Mouse (Mus musculus) neural tube, embryonic 14.5 days (tissue): ENCODE measurements around the gene Cep170b. TPM values are rescaled to one million over a fixed set of nuclear protein-coding genes. Genes with fewer than 3 reads are reported as not detected.
A peak's percentile ranks its signal among the peaks of the same experiment; 100 is the strongest.

Source experiments
- ATAC-seq: fragments of 200-750 bp; cut with Nextera tagmentation; 2 replicates; pipeline ENCODE4 v1.8.0; 2017; ENCODE audit warnings: low read depth, mild to moderate bottlenecking, moderate TSS enrichment, moderate library complexity
- H3K27ac ChIP-seq: fragments of 300-500 bp; sonication (generic); 2 replicates; pipeline ENCODE4 v1.5.1; 2014; ENCODE audit warnings: low read depth, mild to moderate bottlenecking, control low read depth, low read length, moderate library complexity, mixed read lengths
- H3K27me3 ChIP-seq: fragments of 300-500 bp; sonication (generic); 2 replicates; pipeline ENCODE4 v1.6.1; 2014; ENCODE audit warnings: low read length; ENCODE audit not compliant: control insufficient read depth, insufficient read depth
- H3K36me3 ChIP-seq: fragments of 300-500 bp; sonication (generic); 2 replicates; pipeline ENCODE4 v1.6.1; 2014; ENCODE audit warnings: low read length, mixed read lengths; ENCODE audit not compliant: control insufficient read depth, insufficient read depth
- H3K4me1 ChIP-seq: fragments of 300-500 bp; sonication (generic); 2 replicates; pipeline ENCODE4 v1.6.1; 2014; ENCODE audit warnings: low read length; ENCODE audit not compliant: control insufficient read depth, insufficient read depth
- H3K4me2 ChIP-seq: fragments of 300-500 bp; sonication (generic); 2 replicates; pipeline ENCODE4 v1.6.1; 2014; ENCODE audit warnings: mild to moderate bottlenecking, low read depth, low read length, control low read depth
- H3K4me3 ChIP-seq: fragments of 300-500 bp; sonication (generic); 2 replicates; pipeline ENCODE4 v1.5.1; 2014; ENCODE audit warnings: low read depth, low read length, control low read depth, mixed read lengths
- H3K9ac ChIP-seq: fragments of 300-500 bp; sonication (generic); replicated peaks from 2 replicates; pipeline ENCODE4 v1.6.1; 2014; ENCODE audit warnings: low read depth, mild to moderate bottlenecking, control low read depth, low read length, mixed read lengths
- H3K9me3 ChIP-seq: fragments of 300-500 bp; sonication (generic); 2 replicates; pipeline ENCODE4 v1.6.1; 2016; ENCODE audit warnings: low read length; ENCODE audit not compliant: control insufficient read depth
- WGBS: fragments of 180-500 bp; shearing (Covaris S2); extraction: QIAGEN DNeasy Blood & Tissue Kit; methylation state at CpG from one replicate; pipeline ENCODE4 v1.1.7; 2014; 5-methylcytosine and 5-hydroxymethylcytosine counted together
- polyA plus RNA-seq: library from polyadenylated mRNA; unstranded; fragments of >200 nt; fragmentation: Nextera tagmentation; extraction: Ambion mirVana; gene quantifications from 2 replicates; pipeline ENCODE4 v1.2.1, GENCODE M21; 2014

Gene Cep170b
- polyA plus RNA-seq, 1 experiment from 2014 or later = 36.1 TPM

DNA sequence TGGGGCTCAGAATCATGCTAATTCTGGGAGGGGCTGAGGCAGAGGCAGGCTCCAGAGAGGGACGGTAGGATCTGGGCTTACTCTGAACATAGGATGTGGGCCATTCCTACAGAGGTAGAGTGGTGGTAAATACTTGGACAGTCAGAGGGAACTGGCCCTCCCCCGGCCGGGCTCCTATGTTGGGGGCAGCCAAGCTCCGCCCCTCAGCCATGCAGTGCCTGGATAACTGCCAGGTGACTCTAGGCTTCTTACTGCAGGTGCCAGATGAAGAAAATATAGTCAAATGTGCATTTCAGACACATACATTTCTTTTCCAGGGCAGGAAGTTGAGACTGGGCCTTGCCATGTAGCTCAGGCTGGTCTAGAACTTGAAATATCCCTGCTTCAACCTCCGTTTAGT lies 43.2 kb upstream of the Cep170b start:
- ATAC-seq = no peak
- WGBS = 55% methylated on average over 5 of the region's 5 CpGs
- H3K27me3 ChIP-seq = peaks cover 18% of the 10 kb centered on the region
- peaks cover 30% of the 10 kb centered on the region for H3K4me1 ChIP-seq
- no peak overlapping the region for H3K9ac ChIP-seq
- no peak overlapping the region for H3K27ac ChIP-seq
- H3K4me3 ChIP-seq = no peak overlapping the region
- H3K9me3 ChIP-seq = no peaks in the 10 kb centered on the region
- no peak overlapping the region for H3K4me2 ChIP-seq
- H3K36me3 ChIP-seq = no peaks in the 10 kb centered on the region

DNA sequence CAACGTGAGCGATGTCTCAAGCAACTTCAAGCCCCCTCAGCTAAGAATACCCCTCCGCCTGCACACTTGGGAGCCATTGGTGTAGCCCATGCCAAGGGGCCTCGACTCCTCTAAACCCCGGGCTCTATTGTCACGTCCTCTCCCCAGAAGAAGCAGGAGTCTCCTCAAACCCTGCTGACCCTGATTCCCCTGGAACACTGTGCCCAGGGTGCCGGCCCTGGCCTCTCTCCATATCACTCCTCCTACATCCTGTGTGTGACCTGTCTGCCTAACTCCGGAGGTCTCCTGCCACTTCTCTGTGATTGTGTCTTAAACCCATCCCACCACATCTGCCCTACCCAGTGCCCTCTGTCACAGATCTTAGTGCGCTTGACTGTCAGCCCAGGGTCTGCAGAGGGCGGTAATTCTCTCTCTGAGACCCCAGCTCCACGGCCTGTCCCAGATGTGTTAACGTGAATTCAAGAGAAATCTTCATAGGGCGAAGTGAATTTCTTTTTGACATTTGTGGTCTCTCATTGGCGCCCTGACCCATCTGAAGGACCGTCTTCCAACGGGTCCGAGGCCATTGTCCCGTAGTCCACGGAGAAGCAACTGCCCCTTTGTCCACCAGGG lies 42.2 kb upstream of the Cep170b start:
- peaks cover 20% of the 10 kb centered on the region; the same call in 1 of the 2 replicates for H3K4me1 ChIP-seq
- peak overlapping the region; percentile 48 for H3K9ac ChIP-seq
- no peak overlapping the region for H3K27ac ChIP-seq
- no peak for ATAC-seq
- 17% methylated on average over 19 of the region's 19 CpGs for WGBS
- H3K27me3 ChIP-seq = peaks cover 18% of the 10 kb centered on the region
- peak overlapping the region; percentile 47 for H3K4me3 ChIP-seq
- H3K36me3 ChIP-seq = no peaks in the 10 kb centered on the region
- H3K9me3 ChIP-seq = no peaks in the 10 kb centered on the region
- H3K4me2 ChIP-seq = peak overlapping the region; percentile 94

DNA sequence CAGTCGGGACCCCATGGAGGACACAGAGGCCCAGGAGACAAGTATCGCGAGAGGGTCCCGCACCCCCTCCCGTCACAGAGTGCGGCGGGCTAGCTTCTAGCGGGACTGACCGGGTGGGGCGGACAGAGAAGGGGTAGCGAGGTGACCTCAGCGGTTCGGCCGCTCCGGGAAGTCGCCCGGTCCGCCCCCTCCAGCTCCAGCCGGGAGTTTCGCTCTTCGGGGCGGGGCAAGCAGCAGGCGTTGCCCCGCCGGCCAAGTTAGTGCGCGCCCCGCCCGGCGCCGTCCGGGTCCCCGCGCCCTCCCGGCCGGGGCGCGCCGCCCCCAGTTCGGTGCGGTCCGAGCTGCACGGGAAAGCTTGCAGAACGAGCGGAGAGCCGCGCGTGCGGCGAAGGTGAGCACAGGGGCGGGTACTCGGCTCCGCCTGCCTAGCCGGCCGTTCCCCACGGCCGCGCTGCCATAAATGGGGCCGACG lies 41.7 kb upstream of the Cep170b start, which contains the start of gene Zbtb42:
Zbtb42 (plus strand) TSS at position 274 of the 472 bp plus-strand sequence.
- Histone ChIP-seq H3K27me3 (peaks cover 18% of the 10 kb centered on the region), H3K27ac (no peak within 1 kb of the TSS), H3K9ac (peak within 1 kb of the TSS; percentile 48), H3K36me3 (no peaks in the 10 kb centered on the region), H3K9me3 (no peaks in the 10 kb centered on the region), H3K4me1 (peaks cover 19% of the 10 kb centered on the region; the same call in 1 of the 2 replicates), H3K4me2 (peak within 1 kb of the TSS; percentile 94), H3K4me3 (peak within 1 kb of the TSS; percentile 47)
- ATAC-seq = no peak
- 0% methylated on average over 57 of the region's 60 CpGs for WGBS

DNA sequence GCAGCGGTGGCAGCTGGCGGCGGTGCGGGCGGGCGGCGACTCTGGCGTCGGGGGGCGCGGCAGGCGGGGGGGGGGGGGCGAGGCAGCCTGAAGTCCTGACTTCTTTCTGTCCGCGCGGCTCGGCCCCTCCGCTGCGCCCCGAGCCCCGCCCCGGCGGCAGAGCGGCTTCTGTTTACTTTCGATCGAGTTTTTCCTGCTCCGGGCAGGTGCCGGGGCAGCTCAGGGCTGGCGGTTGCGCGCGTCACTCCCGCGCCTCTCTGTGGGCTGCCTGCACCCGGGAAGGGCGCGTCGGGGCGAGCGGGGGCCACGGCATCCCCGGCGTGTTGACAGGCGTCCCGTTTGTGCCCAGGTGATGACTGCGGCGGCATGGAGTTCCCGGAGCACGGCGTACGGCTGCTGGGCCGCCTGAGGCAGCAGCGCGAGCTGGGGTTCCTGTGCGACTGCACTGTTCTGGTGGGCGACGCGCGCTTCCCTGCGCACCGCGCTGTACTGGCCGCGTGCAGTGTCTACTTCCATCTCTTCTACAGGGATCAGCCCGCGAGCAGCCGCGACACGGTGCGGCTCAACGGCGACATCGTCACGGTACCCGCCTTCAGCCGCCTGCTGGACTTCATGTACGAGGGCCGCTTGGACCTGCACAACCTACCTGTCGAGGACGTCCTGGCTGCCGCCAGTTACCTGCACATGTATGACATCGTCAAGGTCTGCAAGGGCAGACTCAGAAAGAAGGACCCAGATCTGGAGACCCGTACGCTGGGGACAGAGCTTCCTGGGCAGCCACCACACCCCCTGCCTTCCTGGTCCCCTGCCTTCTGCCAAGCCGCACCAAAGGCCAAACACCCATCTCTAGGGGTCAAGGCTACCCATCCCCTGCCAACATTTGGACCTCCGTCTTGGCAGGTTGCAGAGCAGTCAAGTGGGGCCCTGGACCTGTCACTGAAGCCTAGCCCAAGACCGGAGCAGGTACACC lies 40.9 kb upstream of the Cep170b start:
- ATAC-seq = peak; percentile 42; the same call in 1 of the 2 replicates
- Histone ChIP-seq H3K9me3 (no peaks in the 10 kb centered on the region), H3K4me1 (peaks cover 19% of the 10 kb centered on the region; the same call in 1 of the 2 replicates), H3K4me3 (peak overlapping the region; percentile 47), H3K36me3 (no peaks in the 10 kb centered on the region), H3K9ac (peak overlapping the region; percentile 48), H3K4me2 (peak overlapping the region; percentile 94), H3K27ac (no peak overlapping the region), H3K27me3 (peaks cover 18% of the 10 kb centered on the region)
- WGBS = 4% methylated on average over 68 of the region's 87 CpGs

DNA sequence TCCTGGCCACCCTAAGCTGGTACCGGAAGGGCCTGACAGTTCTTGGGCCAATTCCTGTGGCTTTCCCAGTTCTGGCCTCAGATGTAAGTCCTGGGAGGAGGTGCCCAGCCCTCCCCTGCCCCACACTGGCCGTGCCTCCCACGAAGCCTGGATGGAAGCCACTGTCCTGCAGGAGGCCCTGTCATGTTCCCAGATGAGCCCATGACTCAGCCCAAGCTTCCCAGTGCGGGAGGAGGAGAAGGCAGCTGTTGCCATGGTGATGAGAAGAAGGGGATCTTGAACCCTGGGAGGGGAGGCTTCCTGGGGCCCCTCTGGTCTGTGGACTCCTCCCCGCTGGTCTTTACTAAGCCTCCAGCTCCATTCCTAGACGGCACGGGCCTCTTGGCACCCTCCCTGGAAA lies 36.9 kb upstream of the Cep170b start:
- ATAC-seq = no peak
- Histone ChIP-seq H3K27ac (no peak overlapping the region), H3K4me1 (peaks cover 13% of the 10 kb centered on the region; the same call in 1 of the 2 replicates), H3K4me2 (no peak overlapping the region), H3K9ac (no peak overlapping the region), H3K4me3 (no peak overlapping the region), H3K9me3 (no peaks in the 10 kb centered on the region), H3K27me3 (peaks cover 18% of the 10 kb centered on the region), H3K36me3 (no peaks in the 10 kb centered on the region)
- 39% methylated on average over 7 of the region's 7 CpGs for WGBS

DNA sequence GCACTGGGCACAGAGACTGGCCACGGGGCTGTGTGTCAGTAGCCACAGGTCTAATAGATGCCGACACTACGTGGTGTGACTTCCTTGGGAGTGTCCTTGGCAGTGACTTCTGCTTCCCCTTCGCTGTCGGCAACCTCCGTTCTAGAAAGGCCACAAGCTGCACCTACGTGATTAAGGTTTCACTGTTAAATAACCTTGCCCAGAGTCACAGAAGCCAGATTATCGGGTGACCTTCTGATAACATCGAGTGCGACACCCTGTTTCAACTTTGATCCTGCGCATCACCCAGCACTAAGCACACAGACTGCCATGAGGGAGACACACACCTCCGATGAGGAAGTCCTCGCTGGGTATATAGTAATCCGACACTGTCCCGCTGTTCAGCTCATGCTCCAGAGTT lies 31.8 kb upstream of the Cep170b start:
- Histone ChIP-seq H3K4me3 (no peak overlapping the region), H3K36me3 (no peaks in the 10 kb centered on the region), H3K4me2 (no peak overlapping the region), H3K4me1 (peaks cover 8% of the 10 kb centered on the region; the same call in 1 of the 2 replicates), H3K9me3 (no peaks in the 10 kb centered on the region), H3K27ac (no peak overlapping the region), H3K27me3 (no peaks in the 10 kb centered on the region), H3K9ac (no peak overlapping the region)
- no peak for ATAC-seq
- 79% methylated on average over 15 of the region's 15 CpGs for WGBS

DNA sequence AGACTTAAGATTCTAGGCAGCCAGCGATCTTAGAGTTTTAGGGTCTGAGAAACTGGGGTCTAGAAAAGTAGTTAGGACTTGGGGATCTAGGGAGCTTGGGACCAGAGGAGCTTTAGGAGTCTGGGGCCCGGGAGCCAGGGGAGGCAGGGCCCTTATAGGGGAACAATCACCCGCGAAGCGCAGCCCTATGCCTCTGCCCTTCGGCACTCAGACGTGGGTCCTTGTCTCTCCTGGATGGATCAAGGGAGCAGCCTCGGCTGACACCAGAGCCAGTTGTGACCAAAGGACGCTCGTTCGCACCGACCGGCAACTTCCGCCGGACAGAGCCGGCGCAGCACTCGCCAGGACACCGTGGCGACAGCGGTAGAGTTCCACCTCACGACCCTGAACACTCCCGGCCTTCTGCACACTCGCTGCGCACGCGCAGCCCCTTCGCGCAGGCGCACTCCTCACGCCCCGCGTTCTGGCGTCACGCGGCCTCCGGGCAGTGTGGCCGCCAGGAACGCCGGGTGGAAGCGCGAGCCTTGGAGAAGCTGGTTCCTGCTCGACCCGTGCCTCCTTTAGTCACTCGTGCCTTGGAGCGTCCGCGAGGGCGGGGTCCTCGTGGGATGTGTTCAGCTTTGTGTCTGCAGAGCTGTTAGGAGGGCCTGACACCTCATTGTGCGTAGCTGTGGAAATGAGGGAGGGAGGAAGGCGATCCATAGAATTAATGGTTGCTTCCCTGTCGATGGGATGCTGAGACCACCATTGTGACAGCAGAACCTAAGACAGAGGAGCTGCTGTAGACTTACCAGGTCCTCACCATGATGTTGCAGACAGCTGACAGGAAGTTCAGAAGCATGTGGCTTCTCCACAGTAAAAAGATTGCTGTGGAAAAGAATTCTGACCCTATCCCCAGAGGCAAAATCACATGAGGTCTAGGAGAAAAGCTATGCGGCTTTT lies 26.8 kb upstream of the Cep170b start:
- Histone ChIP-seq H3K9ac (peak overlapping the region; percentile 93), H3K27me3 (no peaks in the 10 kb centered on the region), H3K27ac (peak overlapping the region; percentile 95), H3K4me2 (peak overlapping the region; percentile 98), H3K4me1 (peaks cover 14% of the 10 kb centered on the region), H3K36me3 (no peaks in the 10 kb centered on the region), H3K4me3 (peak overlapping the region; percentile 71), H3K9me3 (no peaks in the 10 kb centered on the region)
- 2% methylated on average over 54 of the region's 54 CpGs for WGBS
- ATAC-seq = peak; percentile 95

DNA sequence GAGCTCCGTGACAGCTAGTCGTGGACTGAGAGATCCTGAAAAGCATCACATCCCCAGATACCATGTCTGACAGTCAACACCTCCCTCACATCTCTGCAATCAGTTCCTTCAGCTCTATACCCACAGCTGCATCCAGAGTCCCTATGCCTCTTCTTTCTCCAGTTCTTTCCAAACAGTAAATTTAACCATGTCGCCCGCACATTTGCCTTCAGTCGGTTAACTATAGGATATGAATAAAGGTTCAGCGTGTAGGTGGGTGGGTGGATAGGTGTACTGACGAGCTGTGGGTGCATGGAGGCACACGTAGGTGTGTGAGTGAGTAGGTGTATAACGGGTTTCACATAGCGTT lies 26.2 kb upstream of the Cep170b start:
- Histone ChIP-seq H3K27ac (peak overlapping the region; percentile 95), H3K4me2 (peak overlapping the region; percentile 98), H3K9ac (peak overlapping the region; percentile 93), H3K4me1 (peaks cover 14% of the 10 kb centered on the region), H3K4me3 (peak overlapping the region; percentile 71), H3K36me3 (no peaks in the 10 kb centered on the region), H3K9me3 (no peaks in the 10 kb centered on the region), H3K27me3 (no peaks in the 10 kb centered on the region)
- 77% methylated on average over 10 of the region's 10 CpGs for WGBS
- ATAC-seq = peak; percentile 25
